Mouse (Mus musculus): ENCODE data around the gene Ubn1. TPM values are rescaled to one million over a fixed set of nuclear protein-coding genes. Genes with fewer than 3 reads are reported as not detected.

Ubn1 gene
- polyA plus RNA-seq, 1 experiment from 2014 or later = 15.1 TPM

DNA sequence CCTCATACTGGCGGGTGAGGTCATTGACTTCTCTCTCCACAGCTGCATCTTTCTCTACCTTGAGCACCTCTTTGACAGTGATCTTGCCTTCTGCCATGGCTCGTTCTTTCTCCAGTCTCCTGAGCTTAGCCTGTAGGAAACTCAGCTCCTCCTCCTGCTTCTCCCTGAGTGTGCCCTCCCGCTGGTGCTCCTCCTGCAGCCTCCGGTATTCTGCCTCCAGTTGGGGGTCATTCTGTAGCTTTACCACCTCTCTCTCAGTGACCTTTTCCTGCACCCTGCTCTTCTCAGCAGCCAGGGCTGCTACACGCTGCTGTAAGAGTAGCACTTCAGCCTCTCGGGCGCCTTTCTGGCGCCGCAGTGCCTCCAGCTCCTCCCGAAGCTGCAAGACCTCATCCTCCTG lies 39.2 kb downstream of the Ubn1 start:
- no peak overlapping the region for H3K4me2 ChIP-seq
- no peaks in the 10 kb centered on the region for H3K4me1 ChIP-seq
- no peaks in the 10 kb centered on the region for H3K9me3 ChIP-seq
- no peaks in the 10 kb centered on the region for H3K27me3 ChIP-seq (replicated peaks)
- no peak overlapping the region for H3K27ac ChIP-seq
- no peak for ATAC-seq (replicated peaks)
- no peak overlapping the region for H3K9ac ChIP-seq
- H3K4me3 ChIP-seq = no peak overlapping the region
- WGBS = 72% methylated on average over 10 of the region's 10 CpGs
- H3K36me3 ChIP-seq (replicated peaks) = peaks cover 14% of the 10 kb centered on the region; the same call in 1 of the 2 replicates

DNA sequence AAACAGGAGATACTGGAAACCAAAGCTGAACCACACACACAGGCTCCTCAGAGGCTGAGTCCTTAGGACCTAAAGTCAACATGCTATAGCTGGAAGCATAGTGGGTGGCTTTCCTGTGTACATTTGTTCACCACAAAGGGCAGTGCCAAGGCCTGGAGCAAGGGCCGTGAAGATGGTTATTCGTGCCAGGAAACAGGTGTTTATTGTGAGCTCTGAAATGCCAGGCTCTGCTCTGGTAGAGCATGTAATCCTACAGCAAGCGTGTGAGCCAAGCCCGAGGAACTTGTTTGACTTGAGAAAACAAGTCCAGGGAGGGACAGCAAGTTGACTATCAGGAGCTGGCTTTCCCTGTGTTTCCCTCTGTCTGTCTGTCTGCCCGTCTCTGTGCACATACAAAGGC lies 43.4 kb downstream of the Ubn1 start:
- no peaks in the 10 kb centered on the region for H3K27me3 ChIP-seq (replicated peaks)
- H3K4me3 ChIP-seq = no peak overlapping the region
- no peak overlapping the region for H3K27ac ChIP-seq
- no peak overlapping the region for H3K9ac ChIP-seq
- no peak for ATAC-seq (replicated peaks)
- 87% methylated on average over 5 of the region's 5 CpGs for WGBS
- no peaks in the 10 kb centered on the region for H3K36me3 ChIP-seq (replicated peaks)
- no peaks in the 10 kb centered on the region for H3K9me3 ChIP-seq
- H3K4me1 ChIP-seq = no peaks in the 10 kb centered on the region
- H3K4me2 ChIP-seq = no peak overlapping the region

DNA sequence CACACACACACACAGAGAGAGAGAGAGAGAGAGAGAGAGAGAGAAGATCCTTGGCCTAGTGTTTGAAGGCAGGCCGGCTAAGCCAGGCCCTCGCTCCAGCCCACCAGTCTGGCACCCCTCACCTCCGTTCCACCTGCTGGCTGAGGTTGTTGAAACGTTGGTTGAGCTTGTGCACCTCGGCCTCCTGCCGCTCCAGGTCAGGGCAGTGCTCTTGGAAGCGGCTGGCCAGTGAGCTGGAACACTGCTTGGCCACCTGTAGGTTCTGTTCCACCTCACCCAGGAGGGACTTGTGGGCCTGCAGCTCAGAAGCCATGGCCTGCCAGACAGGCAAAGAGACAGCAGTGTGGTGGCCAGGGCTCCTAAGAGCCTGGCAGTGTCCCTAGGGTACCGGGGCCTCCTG lies 46.6 kb downstream of the Ubn1 start:
- H3K9me3 ChIP-seq = no peaks in the 10 kb centered on the region
- H3K4me3 ChIP-seq = no peak overlapping the region
- H3K4me1 ChIP-seq = no peaks in the 10 kb centered on the region
- no peaks in the 10 kb centered on the region for H3K36me3 ChIP-seq (replicated peaks)
- no peak for ATAC-seq (replicated peaks)
- H3K27ac ChIP-seq = no peak overlapping the region
- 89% methylated on average over 8 of the region's 8 CpGs for WGBS
- H3K27me3 ChIP-seq (replicated peaks) = no peaks in the 10 kb centered on the region
- H3K4me2 ChIP-seq = no peak overlapping the region
- no peak overlapping the region for H3K9ac ChIP-seq

DNA sequence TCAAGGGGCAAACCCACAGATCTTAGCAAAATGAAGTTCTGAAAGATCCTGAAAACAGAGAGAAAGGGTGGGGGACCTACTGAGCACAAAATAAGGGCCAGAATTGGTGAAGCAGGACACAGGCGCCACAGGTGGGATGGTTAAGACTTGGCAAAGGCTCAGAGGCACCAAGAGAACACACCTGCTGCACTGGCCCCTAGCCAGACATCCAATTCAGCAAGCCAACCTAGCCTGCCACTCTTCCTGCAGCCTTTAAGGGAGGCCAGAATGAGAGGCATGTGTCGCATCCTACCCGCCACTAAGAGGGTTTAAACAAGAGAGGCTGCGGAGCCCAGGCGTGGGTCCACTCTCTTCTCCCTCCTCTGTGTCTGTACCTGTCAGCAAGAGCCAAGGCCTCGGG lies 51.1 kb downstream of the Ubn1 start:
- ATAC-seq (replicated peaks) = no peak
- no peaks in the 10 kb centered on the region for H3K4me1 ChIP-seq
- H3K36me3 ChIP-seq (replicated peaks) = no peaks in the 10 kb centered on the region
- no peak overlapping the region for H3K27ac ChIP-seq
- H3K9ac ChIP-seq = no peak overlapping the region
- no peaks in the 10 kb centered on the region for H3K27me3 ChIP-seq (replicated peaks)
- H3K4me2 ChIP-seq = no peak overlapping the region
- no peak overlapping the region for H3K4me3 ChIP-seq
- H3K9me3 ChIP-seq = no peaks in the 10 kb centered on the region
- 67% methylated on average over 6 of the region's 6 CpGs for WGBS

DNA sequence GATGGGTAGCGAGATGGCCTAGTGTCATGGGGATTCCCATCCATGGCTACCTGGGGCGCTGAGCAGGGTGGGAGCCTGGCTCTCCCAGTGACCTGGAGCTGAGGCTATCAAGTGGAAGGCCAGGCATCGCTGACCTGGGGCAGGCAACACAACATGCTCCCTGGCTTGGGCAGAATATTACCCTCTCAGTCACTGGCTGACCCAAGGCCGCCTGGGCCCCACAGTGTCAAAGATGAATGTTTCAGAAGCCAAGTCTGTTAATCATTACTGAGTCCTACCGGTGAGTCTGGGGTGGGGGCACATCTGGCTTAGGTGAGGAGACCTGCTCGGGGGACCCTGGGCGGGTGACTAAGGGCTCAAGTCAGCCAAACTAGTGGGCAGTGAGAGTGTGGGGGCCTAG lies 60.0 kb downstream of the Ubn1 start:
- WGBS = 82% methylated on average over 7 of the region's 7 CpGs
- H3K27ac ChIP-seq = no peak overlapping the region
- no peak overlapping the region for H3K4me3 ChIP-seq
- no peak overlapping the region for H3K4me2 ChIP-seq
- H3K27me3 ChIP-seq (replicated peaks) = no peaks in the 10 kb centered on the region
- H3K36me3 ChIP-seq (replicated peaks) = no peaks in the 10 kb centered on the region
- H3K9me3 ChIP-seq = no peaks in the 10 kb centered on the region
- ATAC-seq (replicated peaks) = no peak
- H3K4me1 ChIP-seq = no peaks in the 10 kb centered on the region
- no peak overlapping the region for H3K9ac ChIP-seq

DNA sequence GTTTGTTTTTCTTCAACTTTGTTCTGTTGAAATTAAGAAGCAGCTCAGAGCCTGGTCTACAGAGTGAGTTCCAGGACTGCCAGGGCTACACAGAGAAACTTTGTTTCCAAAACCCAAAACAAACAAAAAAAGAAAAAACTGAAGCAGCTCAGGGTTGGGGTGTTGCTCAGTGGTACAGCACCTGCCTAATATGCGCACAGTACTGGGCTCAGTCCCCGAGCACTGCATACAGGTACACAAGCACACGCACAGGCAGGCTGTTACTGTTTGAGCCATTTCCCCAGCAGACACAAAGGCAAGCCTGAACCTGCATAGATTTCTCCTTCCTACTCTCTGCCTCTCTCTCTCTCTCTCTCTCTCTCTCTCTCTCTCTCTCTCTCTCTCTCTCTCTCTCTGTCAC lies 61.2 kb downstream of the Ubn1 start:
- Histone ChIP-seq H3K9ac (no peak overlapping the region), H3K27me3 (replicated peaks) (no peaks in the 10 kb centered on the region), H3K27ac (no peak overlapping the region), H3K4me2 (no peak overlapping the region), H3K4me3 (no peak overlapping the region), H3K36me3 (replicated peaks) (no peaks in the 10 kb centered on the region), H3K4me1 (no peaks in the 10 kb centered on the region), H3K9me3 (no peaks in the 10 kb centered on the region)
- whole genome bisulfite sequencing = 84% methylated on average over 3 of the region's 3 CpGs
- no peak for ATAC-seq (replicated peaks)

DNA sequence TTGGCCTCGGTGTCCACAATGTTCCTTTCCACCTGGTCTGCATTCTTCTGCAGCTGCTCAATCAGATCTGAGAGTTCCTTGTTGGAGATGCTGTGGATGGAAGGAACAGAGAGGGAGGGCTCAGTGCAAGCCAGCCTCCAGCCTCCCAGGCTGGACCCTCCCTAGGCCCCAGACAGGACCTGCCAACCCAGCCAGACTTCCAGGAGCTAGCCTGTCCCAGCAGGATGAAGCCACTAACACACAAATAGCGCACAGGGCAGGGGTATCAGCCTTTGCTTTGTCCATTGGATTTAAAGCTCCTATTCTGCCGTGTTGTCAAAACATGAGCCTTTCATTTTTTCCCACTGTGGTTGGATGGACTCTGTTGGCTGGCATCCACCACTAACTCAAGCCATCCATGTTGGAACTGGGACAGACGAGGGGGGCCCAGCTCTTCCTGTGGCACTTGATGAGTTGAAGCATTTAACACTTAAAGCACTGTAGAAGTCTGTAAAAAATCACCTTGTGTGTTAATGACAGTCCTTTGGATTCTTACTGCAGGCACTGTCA lies 63.2 kb downstream of the Ubn1 start:
- Histone ChIP-seq H3K27ac (no peak overlapping the region), H3K9ac (no peak overlapping the region), H3K9me3 (no peaks in the 10 kb centered on the region), H3K27me3 (replicated peaks) (no peaks in the 10 kb centered on the region), H3K36me3 (replicated peaks) (no peaks in the 10 kb centered on the region), H3K4me1 (no peaks in the 10 kb centered on the region), H3K4me2 (no peak overlapping the region), H3K4me3 (no peak overlapping the region)
- 73% methylated on average over 4 of the region's 4 CpGs for WGBS
- no peak for ATAC-seq (replicated peaks)

DNA sequence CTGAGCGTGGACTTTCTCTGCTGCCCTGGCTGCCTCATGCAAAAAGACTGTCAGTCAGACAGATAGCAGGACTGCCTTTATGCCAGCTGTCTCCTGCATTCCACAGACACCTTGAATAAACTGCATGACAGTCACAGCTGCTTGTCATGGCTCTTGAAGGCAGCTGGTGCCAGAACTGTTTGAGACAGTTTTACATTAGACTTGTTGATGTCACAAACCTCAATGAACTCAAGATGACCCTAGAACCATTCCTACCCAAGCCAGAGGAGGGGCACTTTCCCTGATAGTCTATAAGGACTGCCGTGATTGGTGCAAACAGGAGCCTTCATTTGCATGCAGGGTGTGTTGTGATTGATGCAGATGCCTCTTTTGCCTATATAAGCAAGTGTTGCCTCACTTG lies 63.7 kb downstream of the Ubn1 start:
- Histone ChIP-seq H3K36me3 (replicated peaks) (no peaks in the 10 kb centered on the region), H3K9ac (no peak overlapping the region), H3K4me2 (no peak overlapping the region), H3K27me3 (replicated peaks) (no peaks in the 10 kb centered on the region), H3K4me3 (no peak overlapping the region), H3K4me1 (no peaks in the 10 kb centered on the region), H3K27ac (no peak overlapping the region), H3K9me3 (no peaks in the 10 kb centered on the region)
- WGBS = 78% methylated on average over 2 of the region's 2 CpGs
- no peak for ATAC-seq (replicated peaks)

DNA sequence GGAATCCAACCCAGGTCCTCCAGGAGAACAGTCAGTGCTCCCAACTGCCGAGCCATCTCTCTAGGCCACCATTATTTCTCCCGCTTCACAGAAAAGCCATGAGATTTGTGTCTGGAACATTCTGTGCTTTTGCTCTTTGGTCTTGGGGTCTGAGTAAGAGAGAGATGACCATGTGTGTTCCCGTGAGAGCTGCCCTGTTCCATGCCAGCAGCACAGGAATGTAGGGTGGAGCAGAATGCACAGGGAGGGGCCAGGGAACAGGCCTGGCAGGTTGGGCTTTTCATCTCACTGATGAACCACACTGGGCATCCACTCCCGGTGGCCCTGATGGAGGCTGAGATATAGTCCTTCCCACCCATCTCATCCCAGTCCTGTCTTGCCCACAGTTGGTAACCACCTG lies 69.5 kb downstream of the Ubn1 start:
- WGBS = 87% methylated on average over 4 of the region's 4 CpGs
- Histone ChIP-seq H3K27ac (no peak overlapping the region), H3K4me3 (no peak overlapping the region), H3K4me1 (no peaks in the 10 kb centered on the region), H3K36me3 (replicated peaks) (no peaks in the 10 kb centered on the region), H3K9me3 (no peaks in the 10 kb centered on the region), H3K27me3 (replicated peaks) (no peaks in the 10 kb centered on the region), H3K4me2 (no peak overlapping the region), H3K9ac (no peak overlapping the region)
- no peak for ATAC-seq (replicated peaks)

DNA sequence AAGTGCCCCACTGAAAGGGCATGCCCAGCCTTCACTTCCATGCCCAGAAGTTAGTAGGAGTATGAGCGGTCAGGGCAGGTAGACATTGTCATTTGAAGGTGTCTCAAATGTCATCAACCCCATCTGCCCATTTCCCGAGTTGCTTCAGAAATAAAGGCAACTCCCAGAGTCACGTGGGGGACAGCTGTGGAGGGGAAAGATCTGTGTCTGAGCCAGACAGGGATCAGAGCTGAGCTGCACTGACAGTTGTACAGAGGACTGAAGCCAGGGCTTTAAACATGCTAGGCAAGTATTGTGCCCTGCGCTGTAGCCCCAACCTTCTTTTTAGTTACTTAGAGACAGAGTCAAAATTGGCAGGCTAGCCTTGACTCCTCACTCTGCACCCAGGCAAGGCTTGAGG lies 70.0 kb downstream of the Ubn1 start:
- 79% methylated on average over 4 of the region's 4 CpGs for WGBS
- H3K27ac ChIP-seq = no peak overlapping the region
- H3K27me3 ChIP-seq (replicated peaks) = no peaks in the 10 kb centered on the region
- H3K4me1 ChIP-seq = no peaks in the 10 kb centered on the region
- no peak overlapping the region for H3K4me3 ChIP-seq
- H3K4me2 ChIP-seq = no peak overlapping the region
- no peaks in the 10 kb centered on the region for H3K9me3 ChIP-seq
- no peaks in the 10 kb centered on the region for H3K36me3 ChIP-seq (replicated peaks)
- H3K9ac ChIP-seq = no peak overlapping the region
- no peak for ATAC-seq (replicated peaks)

DNA sequence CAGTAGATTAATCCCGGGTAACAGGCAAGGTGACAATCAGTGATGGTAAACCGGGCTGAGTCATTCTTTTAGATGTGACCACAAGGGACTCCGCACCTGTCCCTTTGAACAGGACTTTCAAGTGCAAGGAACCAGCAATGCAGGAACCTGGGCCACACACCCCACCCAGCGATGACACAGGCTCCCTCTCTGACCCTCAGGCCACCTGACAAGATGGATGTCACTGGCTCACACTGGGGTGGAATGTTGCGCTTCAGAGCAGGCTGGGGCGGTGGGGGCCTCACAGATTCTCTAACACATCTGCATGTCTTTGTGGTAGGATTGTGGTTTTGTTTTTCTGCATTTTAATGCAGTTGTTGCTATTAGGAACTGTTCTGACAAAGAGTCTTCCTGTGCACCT lies 73.6 kb downstream of the Ubn1 start:
- no peak overlapping the region for H3K4me3 ChIP-seq
- no peak for ATAC-seq (replicated peaks)
- no peaks in the 10 kb centered on the region for H3K27me3 ChIP-seq (replicated peaks)
- no peak overlapping the region for H3K4me2 ChIP-seq
- no peaks in the 10 kb centered on the region for H3K9me3 ChIP-seq
- H3K27ac ChIP-seq = no peak overlapping the region
- WGBS = 83% methylated on average over 6 of the region's 6 CpGs
- H3K9ac ChIP-seq = no peak overlapping the region
- H3K36me3 ChIP-seq (replicated peaks) = no peaks in the 10 kb centered on the region
- no peaks in the 10 kb centered on the region for H3K4me1 ChIP-seq

DNA sequence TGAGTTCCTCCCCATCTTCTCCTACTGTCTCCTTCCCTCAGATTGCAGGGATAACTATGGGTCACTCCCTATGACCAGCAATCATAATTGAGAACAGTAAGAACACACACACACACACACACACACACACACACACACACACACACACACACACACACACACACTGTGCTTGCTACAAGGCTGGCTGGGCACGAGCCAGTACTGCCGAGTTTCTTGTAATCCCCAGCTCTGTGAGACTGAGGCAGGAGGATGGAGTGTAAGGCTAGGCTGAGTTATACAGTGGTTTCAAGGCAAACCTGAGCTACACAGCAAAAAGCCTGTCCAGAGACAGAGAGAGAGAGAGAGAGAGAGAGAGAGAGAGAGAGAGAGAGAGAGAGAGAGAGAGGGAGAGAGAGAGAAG lies 80.3 kb downstream of the Ubn1 start:
- Histone ChIP-seq H3K36me3 (replicated peaks) (no peaks in the 10 kb centered on the region), H3K27me3 (replicated peaks) (peaks cover 50% of the 10 kb centered on the region), H3K4me3 (no peak overlapping the region), H3K9me3 (no peaks in the 10 kb centered on the region), H3K9ac (no peak overlapping the region), H3K4me2 (no peak overlapping the region), H3K27ac (no peak overlapping the region), H3K4me1 (peaks cover 11% of the 10 kb centered on the region)
- ATAC-seq (replicated peaks) = no peak
- WGBS = 28% methylated on average over 2 of the region's 2 CpGs

DNA sequence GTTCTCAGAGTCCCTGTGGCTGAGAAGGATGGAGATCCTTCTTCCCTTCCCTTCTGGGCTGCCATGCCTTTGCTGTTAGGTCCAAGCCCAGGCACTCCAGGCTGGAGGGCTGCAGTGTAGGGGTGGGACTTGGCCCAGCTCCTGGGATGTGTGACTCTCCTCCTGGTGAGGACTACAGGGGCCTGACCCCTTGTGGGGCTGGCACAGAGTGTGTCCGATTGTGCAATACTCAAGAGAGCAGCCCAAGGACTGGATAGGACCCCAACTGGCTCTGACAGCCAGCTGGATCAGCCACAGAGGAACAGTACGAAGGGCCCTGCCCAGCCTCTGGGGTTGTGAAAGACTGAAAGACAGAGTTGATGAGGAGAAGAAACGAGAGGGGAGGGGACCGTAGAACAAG lies 80.9 kb downstream of the Ubn1 start:
- H3K36me3 ChIP-seq (replicated peaks) = no peaks in the 10 kb centered on the region
- no peak overlapping the region for H3K9ac ChIP-seq
- ATAC-seq (replicated peaks) = no peak
- peaks cover 11% of the 10 kb centered on the region for H3K4me1 ChIP-seq
- no peak overlapping the region for H3K4me2 ChIP-seq
- peaks cover 50% of the 10 kb centered on the region for H3K27me3 ChIP-seq (replicated peaks)
- no peak overlapping the region for H3K4me3 ChIP-seq
- no peaks in the 10 kb centered on the region for H3K9me3 ChIP-seq
- H3K27ac ChIP-seq = no peak overlapping the region
- 17% methylated on average over 4 of the region's 4 CpGs for WGBS

All from midbrain, embryonic 15.5 days (tissue).